Mouse (Mus musculus) stomach, embryonic 14.5 days (tissue): ENCODE results near the gene Riox2. TPM values are rescaled to one million over a fixed set of nuclear protein-coding genes. Genes with fewer than 3 reads are reported as not detected.

Experiments used
- ATAC-seq: fragments of 200-750 bp; cut with Nextera tagmentation; 2 replicates; pipeline ENCODE4 v1.8.0; 2017; ENCODE audit warnings: low read depth, moderate TSS enrichment; ENCODE audit not compliant: insufficient number of reproducible peaks, insufficient read depth, low FRiP score
- H3K27ac ChIP-seq: fragments of 300-500 bp; sonication (generic); 2 replicates; pipeline ENCODE4 v1.5.1; 2014; ENCODE audit warnings: mild to moderate bottlenecking, low read length, moderate library complexity, mixed read lengths
- H3K27me3 ChIP-seq: fragments of 300-500 bp; sonication (generic); 2 replicates; pipeline ENCODE4 v1.6.1; 2014; ENCODE audit warnings: low read length, control low read depth, mixed read lengths; ENCODE audit not compliant: control insufficient read depth, insufficient read depth
- H3K36me3 ChIP-seq: fragments of 300-500 bp; sonication (generic); 2 replicates; pipeline ENCODE4 v1.6.1; 2014; ENCODE audit warnings: mild to moderate bottlenecking, control low read depth, low read length, moderate library complexity, mixed read lengths; ENCODE audit not compliant: control insufficient read depth, insufficient read depth
- H3K4me1 ChIP-seq: fragments of 300-500 bp; sonication (generic); 2 replicates; pipeline ENCODE4 v1.6.1; 2014; ENCODE audit warnings: low read length, control low read depth, mixed read lengths; ENCODE audit not compliant: control insufficient read depth, insufficient read depth
- H3K4me2 ChIP-seq: fragments of 300-500 bp; sonication (generic); replicated peaks from 2 replicates; pipeline ENCODE4 v1.6.1; 2014; ENCODE audit warnings: low read depth, low read length, control low read depth
- H3K4me3 ChIP-seq: fragments of 300-500 bp; sonication (generic); 2 replicates; pipeline ENCODE4 v1.5.1; 2014; ENCODE audit warnings: low read depth, low read length, control low read depth
- H3K9ac ChIP-seq: fragments of 300-500 bp; sonication (generic); replicated peaks from 2 replicates; pipeline ENCODE4 v1.6.1; 2014; ENCODE audit warnings: low read depth, mild to moderate bottlenecking, control low read depth, low read length, moderate library complexity, mixed read lengths
- H3K9me3 ChIP-seq: fragments of 300-500 bp; sonication (generic); 2 replicates; pipeline ENCODE4 v1.6.1; 2016; ENCODE audit warnings: low read depth, low read length, control low read depth; ENCODE audit not compliant: control insufficient read depth
- WGBS: fragments of 180-500 bp; shearing (Covaris S2); extraction: QIAGEN DNeasy Blood & Tissue Kit; methylation state at CpG from one replicate; pipeline ENCODE4 v1.1.7; 2014; 5-methylcytosine and 5-hydroxymethylcytosine counted together
- polyA plus RNA-seq: library from polyadenylated mRNA; unstranded; fragments of >200 nt; fragmentation: Nextera tagmentation; extraction: Ambion mirVana; gene quantifications from 2 replicates; pipeline ENCODE4 v1.2.1, GENCODE M21; 2014

The Riox2 gene
- polyA plus RNA-seq, 1 experiment from 2014 or later: 38.3 TPM

DNA sequence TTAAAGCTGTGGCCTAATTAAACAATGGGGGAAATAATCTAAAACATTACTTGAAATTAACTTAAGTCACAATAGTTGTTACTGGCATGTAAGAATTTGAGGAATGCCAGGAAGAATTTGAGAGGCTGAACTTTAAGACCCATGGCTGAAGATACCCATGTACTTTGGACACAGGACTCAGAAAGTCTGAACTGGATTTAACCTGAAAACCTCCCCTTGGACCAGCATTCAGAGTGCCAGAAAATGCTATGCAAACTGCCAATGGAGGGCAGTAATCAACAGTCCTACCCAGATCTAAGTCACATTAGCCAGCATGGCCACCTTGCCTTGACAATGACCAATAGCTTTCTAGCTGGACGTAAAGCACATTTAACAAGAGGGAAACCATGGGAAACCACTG is 26.4 kb downstream of the Riox2 start:
- no peaks in the 10 kb centered on the region for H3K9me3 ChIP-seq
- H3K4me2 ChIP-seq: no peak overlapping the region
- H3K4me3 ChIP-seq: no peak overlapping the region
- peaks cover 16% of the 10 kb centered on the region for H3K36me3 ChIP-seq
- ATAC-seq: no peak
- H3K9ac ChIP-seq: no peak overlapping the region
- no peaks in the 10 kb centered on the region for H3K27me3 ChIP-seq
- no peak overlapping the region for H3K27ac ChIP-seq
- no peaks in the 10 kb centered on the region for H3K4me1 ChIP-seq
- 62% methylated on average over 1 of the region's 1 CpGs for WGBS

DNA sequence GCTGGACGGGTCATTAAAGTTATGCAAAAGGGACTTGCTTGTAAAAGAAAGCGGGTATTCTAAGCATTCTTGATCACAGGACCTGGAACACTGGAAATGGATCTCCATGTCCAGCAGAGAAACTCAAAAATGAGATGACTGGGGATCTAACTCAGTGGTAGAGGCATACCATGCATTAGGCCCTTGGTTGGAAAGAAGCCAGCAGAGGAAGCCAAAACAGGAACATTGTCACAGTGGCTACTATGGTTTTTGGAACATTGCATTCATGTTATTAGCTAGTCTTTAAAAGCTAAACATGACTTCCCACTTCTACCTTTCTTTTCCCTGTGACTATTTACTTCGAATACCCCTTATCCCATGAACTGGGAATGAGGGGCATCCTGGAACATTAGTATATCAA is 27.6 kb downstream of the Riox2 start:
- 90% methylated on average over 3 of the region's 3 CpGs for WGBS
- H3K36me3 ChIP-seq: peaks cover 7% of the 10 kb centered on the region; the same call in 1 of the 2 replicates
- H3K4me1 ChIP-seq: no peaks in the 10 kb centered on the region
- no peak overlapping the region for H3K9ac ChIP-seq
- no peak overlapping the region for H3K4me3 ChIP-seq
- no peak for ATAC-seq
- H3K9me3 ChIP-seq: no peaks in the 10 kb centered on the region
- no peaks in the 10 kb centered on the region for H3K27me3 ChIP-seq
- no peak overlapping the region for H3K4me2 ChIP-seq
- H3K27ac ChIP-seq: no peak overlapping the region

- Histone ChIP-seq H3K9ac (no peak overlapping the region), H3K4me1 (no peaks in the 10 kb centered on the region), H3K27me3 (no peaks in the 10 kb centered on the region), H3K4me2 (no peak overlapping the region), H3K36me3 (peaks cover 3% of the 10 kb centered on the region; the same call in 1 of the 2 replicates), H3K27ac (no peak overlapping the region), H3K4me3 (no peak overlapping the region), H3K9me3 (no peaks in the 10 kb centered on the region)
- 90% methylated on average over 5 of the region's 5 CpGs for WGBS
- no peak for ATAC-seq
Measured at GRCm38 (mm10) chr16:59509830-59510229, 38.3 kb downstream of the Riox2 start.

DNA sequence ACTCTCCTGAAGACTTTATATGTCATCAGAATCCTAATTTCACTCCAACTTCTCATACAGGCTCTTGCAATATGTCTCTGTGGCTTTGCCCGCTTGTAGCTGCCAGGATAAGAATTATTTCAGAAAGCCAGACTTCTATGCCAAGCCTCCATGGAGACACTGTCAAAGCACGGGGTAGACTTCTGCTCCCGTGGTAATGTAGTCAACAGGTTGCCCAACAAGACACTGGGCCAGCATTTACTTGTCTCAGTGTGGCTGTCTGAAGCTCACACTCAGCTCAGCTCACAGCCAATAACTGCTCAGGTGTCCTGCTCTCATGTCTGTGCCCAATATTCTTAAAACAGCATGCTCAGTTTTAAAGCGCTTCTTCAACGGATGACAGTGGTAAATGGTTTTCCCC is 43.6 kb downstream of the Riox2 start:
- H3K27ac ChIP-seq: no peak overlapping the region
- no peaks in the 10 kb centered on the region for H3K27me3 ChIP-seq
- no peaks in the 10 kb centered on the region for H3K4me1 ChIP-seq
- H3K9me3 ChIP-seq: peaks cover 3% of the 10 kb centered on the region; the same call in 1 of the 2 replicates
- no peak overlapping the region for H3K4me3 ChIP-seq
- no peak overlapping the region for H3K9ac ChIP-seq
- no peaks in the 10 kb centered on the region; the same call in 1 of the 2 replicates for H3K36me3 ChIP-seq
- no peak for ATAC-seq
- no peak overlapping the region for H3K4me2 ChIP-seq
- WGBS: 94% methylated on average over 5 of the region's 5 CpGs

- H3K27me3 ChIP-seq: no peaks in the 10 kb centered on the region
- no peak overlapping the region for H3K4me2 ChIP-seq
- H3K27ac ChIP-seq: 0 out of 2 replicates have a peak overlapping the region, but pooled peaks have one; percentile 21
- 93% methylated on average over 10 of the region's 10 CpGs for WGBS
- peaks cover 3% of the 10 kb centered on the region; the same call in 1 of the 2 replicates for H3K9me3 ChIP-seq
- H3K36me3 ChIP-seq: no peaks in the 10 kb centered on the region; the same call in 1 of the 2 replicates
- ATAC-seq: no peak
- H3K4me1 ChIP-seq: no peaks in the 10 kb centered on the region
- H3K4me3 ChIP-seq: no peak overlapping the region
- H3K9ac ChIP-seq: no peak overlapping the region
Measured at GRCm38 (mm10) chr16:59516965-59517364, 45.4 kb downstream of the Riox2 start.

GRCm38 (mm10) chr16:59517447-59518219 is 46.1 kb downstream of the Riox2 start:
- peak; percentile 23; the same call in 1 of the 2 replicates for ATAC-seq
- no peak overlapping the region for H3K4me3 ChIP-seq
- no peaks in the 10 kb centered on the region for H3K27me3 ChIP-seq
- H3K9me3 ChIP-seq: peaks cover 3% of the 10 kb centered on the region; the same call in 1 of the 2 replicates
- no peaks in the 10 kb centered on the region; the same call in 1 of the 2 replicates for H3K36me3 ChIP-seq
- H3K9ac ChIP-seq: no peak overlapping the region
- no peak overlapping the region for H3K4me2 ChIP-seq
- WGBS: 45% methylated on average over 15 of the region's 15 CpGs
- H3K27ac ChIP-seq: no peak overlapping the region
- H3K4me1 ChIP-seq: no peaks in the 10 kb centered on the region

DNA sequence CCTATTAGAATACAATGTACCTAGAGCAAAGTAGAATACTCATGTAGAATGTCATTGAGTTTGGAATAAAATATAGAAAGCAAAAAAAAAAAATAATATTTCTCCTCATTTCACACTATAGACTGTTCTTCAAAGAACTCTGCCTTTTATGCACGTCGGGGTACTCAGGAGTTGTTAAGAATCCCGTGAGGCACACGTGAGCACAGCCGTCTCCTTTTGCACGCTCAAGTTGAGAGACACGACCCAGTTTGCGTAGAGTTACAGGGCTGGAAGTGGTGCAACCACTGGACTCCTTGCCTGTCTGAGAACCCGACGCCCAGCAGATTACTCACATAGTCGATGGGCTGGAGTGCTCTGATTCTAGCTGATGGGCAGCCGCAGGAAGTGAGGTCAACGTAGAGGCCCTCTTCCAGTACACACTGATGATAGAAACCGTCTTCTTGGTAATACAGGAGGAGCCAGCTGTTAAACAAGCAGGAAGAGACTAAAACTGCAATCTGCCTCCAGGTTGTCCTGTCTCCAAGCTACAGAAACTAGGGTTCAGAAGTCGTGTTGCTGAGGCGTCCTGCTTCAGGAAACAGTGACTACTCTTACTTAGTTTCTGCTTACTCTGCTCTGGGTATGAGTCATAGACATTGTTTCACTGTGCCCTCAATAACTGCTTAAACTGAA is 50.3 kb downstream of the Riox2 start:
- no peak for ATAC-seq
- WGBS: 77% methylated on average over 16 of the region's 16 CpGs
- no peak overlapping the region for H3K27ac ChIP-seq

GRCm38 (mm10) chr16:59526939-59527338 is 55.4 kb downstream of the Riox2 start:
- no peaks in the 10 kb centered on the region for H3K9me3 ChIP-seq
- no peak overlapping the region for H3K4me3 ChIP-seq
- no peak overlapping the region for H3K27ac ChIP-seq
- no peak for ATAC-seq
- H3K27me3 ChIP-seq: no peaks in the 10 kb centered on the region
- H3K36me3 ChIP-seq: no peaks in the 10 kb centered on the region; the same call in 1 of the 2 replicates
- H3K4me2 ChIP-seq: no peak overlapping the region
- H3K9ac ChIP-seq: no peak overlapping the region
- no peaks in the 10 kb centered on the region for H3K4me1 ChIP-seq
- 70% methylated on average over 6 of the region's 6 CpGs for WGBS

More for the DNA sequence above, 50.3 kb downstream of the Riox2 start:
- Histone ChIP-seq H3K9me3 (no peaks in the 10 kb centered on the region), H3K36me3 (no peaks in the 10 kb centered on the region), H3K4me2 (no peak overlapping the region), H3K4me3 (no peak overlapping the region), H3K4me1 (no peaks in the 10 kb centered on the region), H3K9ac (no peak overlapping the region), H3K27me3 (no peaks in the 10 kb centered on the region)
